Mouse (Mus musculus) spleen, postnatal 36 days (tissue): Measurements from ENCODE around the gene Casz1.
A peak's percentile ranks its signal among the peaks of the same experiment; 100 is the strongest.

Source experiments
- DNase-seq, 2 experiments: peaks; one replicate each; pipeline ENCODE4 v3.0.0; 2022; ENCODE audit warnings: low spot score in 2 of 2, mixed read lengths in 1 of 2

The Casz1 gene

DNA sequence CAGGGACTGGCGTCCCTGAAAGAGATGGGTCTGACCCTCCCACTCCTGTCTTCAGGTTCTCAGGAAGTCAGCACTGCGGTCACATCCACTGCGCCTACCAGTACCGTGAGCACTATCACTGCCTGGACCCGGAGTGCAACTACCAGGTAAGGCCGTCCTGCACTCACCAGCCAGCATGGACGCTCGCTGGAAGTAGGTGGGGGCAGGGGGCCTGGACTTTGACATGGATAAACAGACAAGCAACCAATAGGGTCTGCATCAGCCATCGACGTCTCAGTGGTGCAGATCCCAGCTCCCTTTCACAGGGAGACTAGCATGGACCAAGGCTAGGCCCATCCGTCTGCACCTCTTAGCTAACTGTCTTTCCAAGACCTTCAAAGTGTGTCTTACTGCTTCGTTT lies 131.9 kb downstream of the Casz1 start:
- DNase-seq: no peak

DNA sequence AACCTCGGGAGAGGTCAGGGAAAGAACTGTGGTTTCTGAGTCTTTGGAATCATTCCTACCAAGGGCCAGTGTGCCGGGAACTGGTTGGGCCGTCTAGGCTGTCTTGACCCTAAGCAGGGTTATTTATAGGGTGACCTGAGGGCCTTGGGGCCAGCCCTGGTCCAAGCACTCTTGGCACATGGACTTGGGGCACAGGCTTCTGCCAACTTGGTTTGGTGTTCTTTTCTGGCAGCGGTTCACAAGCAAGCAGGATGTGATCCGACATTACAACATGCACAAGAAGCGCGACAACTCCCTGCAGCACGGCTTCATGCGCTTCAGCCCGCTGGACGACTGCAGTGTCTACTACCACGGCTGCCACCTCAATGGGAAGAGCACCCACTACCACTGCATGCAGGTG lies 132.5 kb downstream of the Casz1 start:
- no peak for DNase-seq

- no peak for DNase-seq
Observed at GRCm38 (mm10) chr4:148938546-148938945, 134.3 kb downstream of the Casz1 start.

- DNase-seq: peak; percentile 76 to 78
Observed at GRCm38 (mm10) chr4:148940674-148941211, 136.5 kb downstream of the Casz1 start.

- no peak for DNase-seq
Observed at GRCm38 (mm10) chr4:148941321-148941720, 137.1 kb downstream of the Casz1 start.

DNA sequence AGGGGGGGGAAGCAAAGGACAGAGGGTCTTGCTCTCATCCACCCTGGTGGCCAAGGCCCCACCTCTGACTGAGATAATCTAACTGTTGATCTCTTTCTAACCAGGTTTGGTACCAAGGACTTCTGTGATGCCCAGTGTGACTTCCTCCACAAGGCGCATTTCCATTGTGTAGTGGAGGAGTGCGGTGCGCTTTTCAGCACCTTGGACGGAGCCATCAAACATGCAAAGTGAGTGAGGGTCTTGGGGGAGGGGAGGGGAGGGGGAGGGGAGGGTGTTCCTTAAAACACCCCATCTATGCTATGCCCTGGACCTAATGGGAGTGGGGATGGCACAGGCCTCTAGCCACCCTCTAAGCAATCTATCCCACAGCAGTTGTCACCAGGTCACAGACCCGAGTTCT lies 138.9 kb downstream of the Casz1 start:
- no peak for DNase-seq

DNA sequence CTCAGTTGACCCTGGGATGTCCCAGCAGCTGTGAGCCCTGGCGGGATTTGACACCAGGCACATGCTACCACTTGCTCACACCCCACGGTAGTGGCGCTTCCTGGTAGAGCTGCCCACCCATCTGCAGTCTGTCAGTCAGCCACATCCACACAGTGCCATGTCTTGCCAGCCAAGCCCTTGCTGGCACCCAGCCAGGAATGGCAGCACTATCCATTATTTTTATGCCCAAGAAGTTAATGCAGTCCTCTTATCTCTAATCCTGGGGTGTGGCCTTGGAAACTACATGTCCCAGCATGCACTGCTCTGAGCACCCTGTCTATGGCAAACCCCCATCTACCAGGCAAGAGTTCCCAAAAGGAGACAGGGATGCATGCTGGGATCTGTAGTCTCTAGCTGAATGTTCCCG lies 141.2 kb downstream of the Casz1 start:
- DNase-seq: no peak

- no peak for DNase-seq
Observed at GRCm38 (mm10) chr4:148946071-148946470, 141.8 kb downstream of the Casz1 start.

- no peak for DNase-seq
Observed at GRCm38 (mm10) chr4:148947833-148948388, 143.7 kb downstream of the Casz1 start.

GRCm38 (mm10) chr4:148950487-148950886 lies 146.3 kb downstream of the Casz1 start:
- no peak for DNase-seq

GRCm38 (mm10) chr4:148950932-148951650 lies 146.9 kb downstream of the Casz1 start:
- DNase-seq: no peak

- no peak for DNase-seq
Observed at GRCm38 (mm10) chr4:148951821-148952291, 147.6 kb downstream of the Casz1 start.

DNA sequence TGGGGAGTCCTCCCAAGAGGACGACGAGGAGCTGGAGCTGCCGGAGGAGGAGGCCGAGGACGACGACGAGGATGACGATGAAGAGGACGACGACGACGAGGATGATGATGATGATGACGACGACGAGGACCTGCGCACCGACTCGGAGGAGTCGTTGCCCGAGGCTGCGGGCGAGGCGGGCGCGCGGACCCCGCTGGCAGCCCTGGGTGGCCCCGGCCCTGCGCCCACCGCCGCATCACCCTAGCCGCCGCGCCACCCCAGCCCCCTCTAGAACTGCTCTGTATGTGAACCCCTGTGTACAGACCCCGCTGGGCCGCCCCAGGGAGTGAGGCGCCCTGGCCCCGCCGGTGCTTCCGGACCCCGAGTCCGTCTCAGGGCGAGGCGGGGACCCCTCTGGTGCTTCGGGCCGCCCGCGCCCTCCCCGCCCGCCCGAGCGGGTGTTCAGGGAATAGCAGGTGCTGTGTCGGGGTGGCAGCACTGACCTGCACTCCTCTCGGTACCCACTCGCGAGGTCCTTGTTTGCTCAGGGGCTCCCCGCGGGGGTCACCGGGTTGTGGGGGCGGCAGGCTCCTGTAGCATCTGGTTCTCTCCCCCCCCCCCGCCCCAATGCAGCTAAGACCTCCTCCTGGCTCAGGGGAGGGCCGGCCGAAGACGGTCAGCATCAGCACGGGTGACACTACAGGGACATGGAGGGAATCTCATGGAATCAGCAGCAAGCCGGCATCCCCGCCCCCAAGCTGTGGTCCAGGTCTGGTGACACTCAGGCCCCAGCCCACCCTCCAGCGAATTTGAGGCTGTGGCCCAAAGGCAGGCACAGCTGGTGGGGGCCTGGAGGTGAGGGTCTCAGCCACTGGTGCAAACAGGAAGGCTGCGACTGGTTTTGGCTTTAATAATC lies 148.3 kb downstream of the Casz1 start:
- no peak for DNase-seq

DNA sequence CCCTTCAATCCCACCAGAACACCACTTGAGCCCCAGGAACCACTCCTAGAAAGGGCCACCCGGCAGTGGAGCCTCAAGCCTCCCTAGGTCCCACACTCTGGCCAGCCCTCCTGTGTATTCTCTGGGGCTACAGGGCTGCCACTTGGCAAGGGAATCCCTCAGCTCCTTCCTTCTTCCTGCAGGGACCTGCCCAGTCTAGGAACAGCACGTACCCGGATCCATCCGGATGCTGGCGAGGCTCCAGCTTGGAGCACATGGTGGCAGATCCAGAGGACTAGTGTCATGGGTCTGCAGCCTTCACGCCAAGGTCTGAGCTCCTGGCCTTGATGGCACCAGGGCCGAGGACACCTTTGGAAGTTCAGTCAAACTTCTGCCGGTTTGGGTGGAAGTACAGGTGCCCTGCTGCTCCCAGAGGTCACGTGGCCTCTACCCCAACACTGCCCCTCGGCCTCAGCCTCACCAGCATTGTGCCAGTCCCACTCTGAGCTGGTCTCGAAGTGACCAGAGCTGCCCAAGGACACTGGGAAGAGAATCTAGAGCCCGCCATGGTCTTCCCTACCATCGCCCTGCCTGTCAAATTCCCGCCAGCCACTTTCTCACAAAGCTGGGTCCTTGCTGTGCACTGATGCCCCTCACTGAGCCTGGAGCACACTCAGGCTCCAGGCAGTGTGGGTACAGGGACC lies 151.0 kb downstream of the Casz1 start:
- DNase-seq: no peak

GRCm38 (mm10) chr4:148960011-148960410 lies 155.8 kb downstream of the Casz1 start:
- DNase-seq: no peak

GRCm38 (mm10) chr4:148961081-148961480 lies 156.9 kb downstream of the Casz1 start:
- DNase-seq: no peak

DNA sequence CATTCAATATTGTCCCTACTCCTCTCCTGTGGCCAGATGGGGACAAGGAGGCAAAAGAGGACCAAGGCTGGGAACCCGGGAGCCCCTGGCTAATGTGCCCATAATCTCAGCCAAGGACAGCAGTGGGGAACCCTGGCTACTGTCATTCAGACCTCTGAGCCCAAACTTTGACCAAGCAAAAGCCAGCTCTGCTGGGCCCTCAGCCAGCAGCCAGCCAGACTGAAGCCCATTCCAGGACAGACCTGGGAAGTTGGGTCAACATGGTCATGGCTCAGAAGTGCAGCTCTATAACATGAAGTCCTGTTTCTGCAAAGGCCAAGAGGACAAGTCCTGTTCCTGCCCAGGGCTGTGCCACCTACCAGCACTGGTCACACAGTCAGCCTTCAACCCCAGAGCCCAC lies 157.9 kb downstream of the Casz1 start:
- DNase-seq: no peak

DNA sequence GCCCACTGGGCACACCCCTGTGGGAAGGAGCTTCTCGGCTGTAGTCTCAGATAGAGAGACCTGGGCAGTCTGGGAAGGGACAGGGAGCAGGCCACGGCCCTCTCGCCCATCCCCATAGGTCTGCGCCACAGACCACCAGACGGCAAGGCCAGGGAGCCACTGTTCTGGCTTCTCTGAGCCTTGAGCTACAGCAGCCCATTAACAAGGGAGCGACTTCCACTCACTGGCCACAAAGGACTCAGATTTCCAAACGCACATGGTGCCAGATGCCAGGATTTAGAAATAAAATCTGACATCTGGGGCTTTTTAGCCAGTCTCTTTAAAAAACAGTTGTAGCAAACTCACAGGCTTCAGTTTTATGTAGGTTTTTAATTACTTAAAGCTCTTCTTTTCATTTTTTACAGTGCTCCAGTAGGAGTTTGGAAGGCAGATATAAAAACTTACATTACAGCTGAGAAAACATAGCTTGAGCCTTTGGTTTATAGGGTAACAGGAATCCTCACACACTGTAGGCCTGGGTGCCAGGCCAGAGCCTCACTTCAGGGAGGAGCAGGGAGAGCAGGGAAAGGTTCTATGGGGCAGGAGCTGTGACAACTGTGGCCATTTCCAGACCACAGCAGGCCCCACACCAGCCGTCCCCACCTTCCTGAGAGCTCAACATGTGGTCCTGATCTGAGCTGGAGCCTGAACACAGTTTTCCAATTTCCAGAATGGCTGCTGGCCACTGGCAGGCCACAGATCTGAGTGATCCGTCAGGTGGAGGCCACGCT lies 160.5 kb downstream of the Casz1 start:
- DNase-seq: no peak

DNA sequence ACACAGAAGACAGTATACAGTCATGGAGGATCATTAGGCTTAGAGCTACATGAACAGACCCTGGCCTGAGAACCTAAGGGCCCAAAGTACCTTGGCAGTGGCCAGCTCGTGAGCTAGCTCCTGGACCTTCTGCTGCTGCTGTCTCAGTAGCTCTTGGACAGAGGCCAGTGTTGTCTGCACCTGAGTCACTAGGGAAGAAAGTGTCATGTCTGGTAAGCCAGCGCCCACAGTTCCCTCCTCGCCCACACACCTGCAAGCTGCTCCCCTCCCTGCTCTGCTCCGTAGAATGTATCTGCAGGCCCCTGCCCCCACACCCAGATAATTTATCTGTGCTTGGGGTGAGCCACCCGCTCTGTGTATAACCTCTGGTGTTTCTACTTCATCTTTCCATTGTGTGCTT lies 161.9 kb downstream of the Casz1 start:
- DNase-seq: no peak

DNA sequence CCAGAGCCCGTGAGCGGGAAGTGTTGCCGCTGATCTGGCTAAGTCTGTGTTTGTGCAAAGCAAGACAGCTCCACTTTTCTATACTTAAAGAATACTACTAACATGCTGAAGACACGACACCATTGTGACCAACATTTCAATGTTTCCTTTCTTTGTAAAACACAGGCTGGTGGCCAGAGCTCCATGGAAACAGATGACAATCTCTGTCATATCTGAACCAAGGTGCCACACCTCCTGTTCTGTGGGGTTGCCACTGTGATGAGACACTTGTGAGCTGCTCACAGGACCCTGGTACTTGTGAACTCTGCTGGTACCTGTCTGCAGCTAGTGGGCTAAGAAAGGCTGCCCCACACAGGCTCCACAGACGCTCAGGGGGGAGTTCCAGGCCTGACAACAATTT lies 164.6 kb downstream of the Casz1 start:
- no peak for DNase-seq

DNA sequence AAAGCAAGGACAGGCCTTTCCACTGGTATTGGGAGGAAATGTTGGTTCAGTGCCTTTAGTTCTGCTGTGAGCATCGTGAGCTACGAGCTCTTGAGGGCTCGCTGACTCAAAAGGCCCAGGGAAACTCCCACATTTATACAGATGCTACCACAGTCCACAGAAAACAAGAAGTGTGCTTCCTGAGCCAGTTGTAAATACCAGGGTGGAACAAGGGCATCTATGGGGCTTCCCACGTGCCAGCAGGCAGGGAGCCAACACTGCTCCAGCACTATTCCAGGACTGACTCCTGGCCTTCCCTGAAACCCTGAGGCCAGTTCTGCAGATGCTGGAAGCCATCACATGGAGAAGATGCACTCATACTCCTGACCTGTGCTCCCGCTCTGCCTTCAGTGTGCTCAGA lies 165.4 kb downstream of the Casz1 start:
- DNase-seq: peak in 1 of 2 experiments; percentile 7
